31 mouse cellular contexts compared by ENCODE assay signal in the genomic region with DNA sequence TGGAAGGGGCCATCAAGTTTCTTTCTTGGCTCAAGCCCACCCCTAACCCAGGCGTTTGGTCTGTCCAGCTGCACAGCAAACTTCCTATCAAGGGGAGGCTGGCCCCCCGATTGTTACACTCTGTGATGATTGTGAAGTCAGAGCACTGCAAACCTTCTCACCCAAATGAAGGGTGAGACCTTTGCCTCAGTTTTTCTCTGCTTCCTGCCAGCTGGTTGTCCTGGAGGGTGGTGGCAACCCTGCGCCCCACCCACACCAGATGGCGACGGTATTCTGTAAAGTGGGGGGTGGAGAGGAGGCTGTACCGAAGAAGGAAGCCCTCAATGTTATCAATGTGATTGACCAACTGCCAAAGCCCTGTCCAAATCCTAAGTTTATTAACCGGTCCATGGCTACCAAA. TPM values are rescaled to one million over a fixed set of nuclear protein-coding genes. Genes with fewer than 3 reads are reported as not detected.
DNase-seq lines count a peak whose midpoint lies in the region; ATAC-seq and TF ChIP-seq lines count a peak whose summit lies in the region.
"Had no signal": no experiment of that assay in that cellular context is flagged by ENCODE, and none has a peak within 500 bp of the region (broad histone marks: within the 10 kb centered on the region; RNA-seq: fewer than 3 reads in every experiment).

A gene (plus strand): TSS at position 189 of the 400 bp plus-strand sequence.

- ATAC-seq in midbrain, embryonic 11.5 days (ENCODE audit: low FRiP score) = no peak
- ATAC-seq in midbrain, embryonic 15.5 days (replicated peaks) = no peak
- no peak for ATAC-seq in intestine, postnatal 0 days
- ATAC-seq: forebrain, embryonic 14.5 days; liver, postnatal 0 days; lung, postnatal 0 days had no signal

- H3K4me3 ChIP-seq in midbrain, embryonic 11.5 days (ENCODE audit: low read depth, low read length) = no peak within 1 kb of the TSS
- no peak within 1 kb of the TSS for H3K4me3 ChIP-seq in midbrain, embryonic 15.5 days
- peak within 1 kb of the TSS; percentile 8; the same call in 1 of the 2 replicates for H3K4me3 ChIP-seq in brown adipose tissue, adult 24 weeks (ENCODE audit: insufficient read depth, low read depth, low read length)
- no peak within 1 kb of the TSS for H3K4me3 ChIP-seq in intestine, postnatal 0 days (ENCODE audit: low read depth, low read length)

- peak; percentile 21 for DNase-seq in midbrain, embryonic 11.5 days (ENCODE audit: low spot score, missing footprints)
- DNase-seq in thymus, adult 18-20 months = peak; percentile 32 to 45
- peak; percentile 52 to 74 for DNase-seq in thymus, postnatal 36 days
- DNase-seq in gastrocnemius, postnatal 4 days (ENCODE audit: low spot score in 2 of 2) = no peak
- DNase-seq: adrenal gland, postnatal 10 days; cerebellum, adult 2 months; cerebellum, postnatal 36 days; embryo, embryonic 11 days; gastrocnemius, postnatal 10 days; heart, adult 11 months; heart, postnatal 14 days; kidney, adult 8-10 months; kidney, postnatal 14 days; layer of hippocampus, postnatal 36 days; liver, postnatal 0 days; right cerebral cortex, adult 18-20 months; right cerebral cortex, postnatal 4 days had no signal

- no peak for TF ChIP-seq CTCF in intestine, postnatal 0 days (IDR thresholded peaks at IDR 0.05; ENCODE audit: low read depth)

- H3K27me3 ChIP-seq in midbrain, embryonic 11.5 days (ENCODE audit: control insufficient read depth, insufficient read depth, low read length) = no peaks in the 10 kb centered on the region
- H3K27me3 ChIP-seq in midbrain, embryonic 15.5 days (replicated peaks) = peaks cover 10% of the 10 kb centered on the region
- no peaks in the 10 kb centered on the region; the same call in 1 of the 2 replicates for H3K27me3 ChIP-seq in intestine, postnatal 0 days (replicated peaks; ENCODE audit: control insufficient read depth, insufficient read depth, low read length)
- H3K27me3 ChIP-seq: heart, embryonic 12.5 days had no signal

- peaks cover 11% of the 10 kb centered on the region for H3K4me1 ChIP-seq in midbrain, embryonic 11.5 days (ENCODE audit: control insufficient read depth, insufficient read depth, low read length)
- H3K4me1 ChIP-seq in midbrain, embryonic 15.5 days = peaks cover 22% of the 10 kb centered on the region
- peaks cover 2% of the 10 kb centered on the region; the same call in 1 of the 2 replicates for H3K4me1 ChIP-seq in brown adipose tissue, adult 24 weeks (ENCODE audit: control insufficient read depth, insufficient read depth, insufficient read length, low read length)
- no peaks in the 10 kb centered on the region; the same call in 1 of the 2 replicates for H3K4me1 ChIP-seq in intestine, postnatal 0 days (replicated peaks; ENCODE audit: control insufficient read depth, insufficient read depth, low read length)

- no peaks in the 10 kb centered on the region for H3K36me3 ChIP-seq in midbrain, embryonic 11.5 days (ENCODE audit: control insufficient read depth, insufficient read depth, low read length)
- H3K36me3 ChIP-seq in midbrain, embryonic 15.5 days (replicated peaks) = no peaks in the 10 kb centered on the region
- no peaks in the 10 kb centered on the region for H3K36me3 ChIP-seq in intestine, postnatal 0 days (ENCODE audit: control insufficient read depth, insufficient read depth)
- H3K36me3 ChIP-seq: embryonic facial prominence, embryonic 15.5 days; heart, embryonic 12.5 days; stomach, embryonic 15.5 days had no signal

- H3K4me2 ChIP-seq in midbrain, embryonic 11.5 days = no peak within 1 kb of the TSS
- no peak within 1 kb of the TSS for H3K4me2 ChIP-seq in midbrain, embryonic 15.5 days
- H3K4me2 ChIP-seq in intestine, postnatal 0 days (replicated peaks; ENCODE audit: low read depth) = no peak within 1 kb of the TSS

- no peaks in the 10 kb centered on the region for H3K9me3 ChIP-seq in midbrain, embryonic 11.5 days (ENCODE audit: control insufficient read depth, low read length)
- H3K9me3 ChIP-seq in midbrain, embryonic 15.5 days = no peaks in the 10 kb centered on the region
- H3K9me3 ChIP-seq in intestine, postnatal 0 days (ENCODE audit: control insufficient read depth) = no peaks in the 10 kb centered on the region
- H3K9me3 ChIP-seq: embryonic facial prominence, embryonic 15.5 days; heart, embryonic 12.5 days; midbrain, embryonic 10.5 days; stomach, embryonic 15.5 days had no signal

- 59% methylated on average over 7 of the region's 7 CpGs for WGBS in midbrain, embryonic 11.5 days
- WGBS in midbrain, embryonic 15.5 days = 69% methylated on average over 7 of the region's 7 CpGs
- 55% methylated on average over 7 of the region's 7 CpGs for WGBS in intestine, postnatal 0 days

- H3K27ac ChIP-seq in midbrain, embryonic 11.5 days (ENCODE audit: low read depth, low read length) = no peak within 1 kb of the TSS
- no peak within 1 kb of the TSS for H3K27ac ChIP-seq in midbrain, embryonic 15.5 days
- no peak within 1 kb of the TSS; the same call in 1 of the 2 replicates for H3K27ac ChIP-seq in brown adipose tissue, adult 24 weeks (replicated peaks; ENCODE audit: low read depth, low read length)
- no peak within 1 kb of the TSS for H3K27ac ChIP-seq in intestine, postnatal 0 days (ENCODE audit: low read depth, low read length)
- H3K27ac ChIP-seq: embryonic facial prominence, embryonic 15.5 days; hindbrain, embryonic 14.5 days; macrophage; stomach, embryonic 15.5 days had no signal

- no peak within 1 kb of the TSS; the same call in 1 of the 2 replicates for H3K9ac ChIP-seq in midbrain, embryonic 11.5 days (ENCODE audit: low read length)
- H3K9ac ChIP-seq in midbrain, embryonic 15.5 days = no peak within 1 kb of the TSS
- no peak within 1 kb of the TSS for H3K9ac ChIP-seq in intestine, postnatal 0 days (ENCODE audit: low read depth, low read length)
- H3K9ac ChIP-seq: embryonic facial prominence, embryonic 15.5 days; stomach, embryonic 15.5 days had no signal

RNA-seq across cellular contexts. Expression of the gene that starts here (rescaled TPM):
- polyA plus RNA-seq in midbrain, embryonic 11.5 days (2014; fragmentation: Nextera tagmentation; extraction: Ambion mirVana) = 0.19 and 0.30 TPM in 2 replicates
- polyA plus RNA-seq in midbrain, embryonic 15.5 days (2015; fragmentation: Nextera tagmentation; extraction: Ambion mirVana) = 0.78 and 1.2 TPM in 2 replicates
- 0.79 TPM in 1 of 2 replicates, not detected in the other for polyA plus RNA-seq in brown adipose tissue, adult 24 weeks (2012; ENCODE audit: insufficient read depth, insufficient read length, missing spikeins)
- total RNA-seq in gastrocnemius, postnatal 4 days (2021) = not detected
- 0.09 and 0.16 TPM in 2 replicates for polyA plus RNA-seq in intestine, postnatal 0 days (2015; fragmentation: Nextera tagmentation; extraction: Ambion mirVana)
- total RNA-seq: gastrocnemius, postnatal 10 days; heart, postnatal 14 days; layer of hippocampus, adult 2 months; layer of hippocampus, postnatal 36 days; left cerebral cortex, postnatal 10 days; liver, adult 2 months had no signal
- polyA plus RNA-seq: cerebellum, adult 2 months; liver, adult 2 months; macrophage had no signal

Comparison
In these comparisons a context has a peak if more than half of its experiments do, and no peak if none do; other contexts are left out.
1. Peak in DNase-seq in midbrain, embryonic 11.5 days; RNA of the gene not detected or under 1 TPM.
2. DNase-seq: peak in thymus, adult 18-20 months (2 of 2) and thymus, postnatal 36 days (2 of 2); none in gastrocnemius, postnatal 4 days (0 of 2).